Mouse (Mus musculus) intestine, postnatal 0 days (tissue): ENCODE measurements around the gene Pds5a. TPM values are rescaled to one million over a fixed set of nuclear protein-coding genes. Genes with fewer than 3 reads are reported as not detected.

Experiments used
- ATAC-seq: fragments of 200-750 bp; cut with Nextera tagmentation; 2 replicates; pipeline ENCODE4 v1.8.0; 2017; ENCODE audit warnings: mild to moderate bottlenecking, moderate TSS enrichment, moderate library complexity
- H3K27ac ChIP-seq: fragments of 300-500 bp; sonication (generic); 2 replicates; pipeline ENCODE4 v1.5.1; 2014; ENCODE audit warnings: mild to moderate bottlenecking, low read depth, low read length, moderate library complexity
- H3K27me3 ChIP-seq: fragments of 300-500 bp; sonication (generic); replicated peaks from 2 replicates; pipeline ENCODE4 v1.6.1; 2014; ENCODE audit warnings: low read length, mixed read lengths; ENCODE audit not compliant: control insufficient read depth, insufficient read depth
- H3K36me3 ChIP-seq: fragments of 300-500 bp; sonication (generic); 2 replicates; pipeline ENCODE4 v1.6.1; 2014; ENCODE audit warnings: mild to moderate bottlenecking, moderate library complexity; ENCODE audit not compliant: control insufficient read depth, insufficient read depth
- H3K4me1 ChIP-seq: fragments of 300-500 bp; sonication (generic); replicated peaks from 2 replicates; pipeline ENCODE4 v1.6.1; 2014; ENCODE audit warnings: antibody characterized with exemption, low read length, mixed read lengths; ENCODE audit not compliant: control insufficient read depth, insufficient read depth
- H3K4me2 ChIP-seq: fragments of 300-500 bp; sonication (generic); replicated peaks from 2 replicates; pipeline ENCODE4 v1.6.1; 2014; ENCODE audit warnings: low read depth, mild to moderate bottlenecking, moderate library complexity
- H3K4me3 ChIP-seq: fragments of 300-500 bp; sonication (generic); 2 replicates; pipeline ENCODE4 v1.5.1; 2014; ENCODE audit warnings: low read depth, low read length
- H3K9ac ChIP-seq: fragments of 300-500 bp; sonication (generic); 2 replicates; pipeline ENCODE4 v1.6.1; 2014; ENCODE audit warnings: mild to moderate bottlenecking, low read depth, low read length
- H3K9me3 ChIP-seq: fragments of 300-500 bp; sonication (generic); 2 replicates; pipeline ENCODE4 v1.6.1; 2016; ENCODE audit warnings: mixed run types; ENCODE audit not compliant: control insufficient read depth
- CTCF ChIP-seq: sonication (generic); IDR thresholded peaks from 2 replicates; pipeline ENCODE4 v1.5.1; 2016; ENCODE audit warnings: low read depth, mild to moderate bottlenecking, control low read depth, antibody characterized with exemption, moderate library complexity
- WGBS: fragments of 180-500 bp; shearing (Covaris S2); extraction: QIAGEN DNeasy Blood & Tissue Kit; methylation state at CpG from one replicate; pipeline ENCODE4 v1.1.7; 2014; 5-methylcytosine and 5-hydroxymethylcytosine counted together
- polyA plus RNA-seq: library from polyadenylated mRNA; unstranded; fragments of >200 nt; fragmentation: Nextera tagmentation; extraction: Ambion mirVana; gene quantifications from 2 replicates; pipeline ENCODE4 v1.2.1, GENCODE M21; 2015

Pds5a gene
- polyA plus RNA-seq, 1 experiment from 2014 or later: 21.1 TPM

GRCm38 (mm10) chr5:65565486-65565885 lies 132.6 kb downstream of the Pds5a start:
- peaks cover 7% of the 10 kb centered on the region; the same call in 1 of the 2 replicates for H3K36me3 ChIP-seq
- H3K9me3 ChIP-seq: no peaks in the 10 kb centered on the region
- no peak overlapping the region for H3K27ac ChIP-seq
- no peak for ATAC-seq
- no peaks in the 10 kb centered on the region for H3K27me3 ChIP-seq
- no peak for TF ChIP-seq CTCF
- no peaks in the 10 kb centered on the region for H3K4me1 ChIP-seq
- H3K4me3 ChIP-seq: no peak overlapping the region
- 73% methylated on average over 2 of the region's 2 CpGs for WGBS
- H3K4me2 ChIP-seq: no peak overlapping the region
- H3K9ac ChIP-seq: no peak overlapping the region

- Histone ChIP-seq H3K27me3 (no peaks in the 10 kb centered on the region), H3K9ac (no peak overlapping the region), H3K4me1 (no peaks in the 10 kb centered on the region), H3K4me2 (no peak overlapping the region), H3K36me3 (no peaks in the 10 kb centered on the region), H3K9me3 (no peaks in the 10 kb centered on the region), H3K4me3 (no peak overlapping the region), H3K27ac (no peak overlapping the region)
- TF ChIP-seq CTCF: no peak
- no peak for ATAC-seq
- 55% methylated on average over 17 of the region's 20 CpGs for WGBS
Observed at GRCm38 (mm10) chr5:65561125-65561893, 136.8 kb downstream of the Pds5a start.

GRCm38 (mm10) chr5:65557109-65557508 lies 141.0 kb downstream of the Pds5a start:
- no peaks in the 10 kb centered on the region for H3K36me3 ChIP-seq
- no peaks in the 10 kb centered on the region for H3K9me3 ChIP-seq
- H3K27me3 ChIP-seq: no peaks in the 10 kb centered on the region
- no peak for TF ChIP-seq CTCF
- no peak overlapping the region for H3K4me3 ChIP-seq
- ATAC-seq: no peak
- H3K4me2 ChIP-seq: no peak overlapping the region
- no peaks in the 10 kb centered on the region for H3K4me1 ChIP-seq
- no peak overlapping the region for H3K9ac ChIP-seq
- H3K27ac ChIP-seq: no peak overlapping the region; the same call in 1 of the 2 replicates

Other genes with a start within 250 kb of the Pds5a start
- gene Gm43552, start 205.4 kb downstream of the Pds5a start, polyA plus RNA-seq: not detected in 2 replicates
- 250 and 257 TPM in 2 replicates for gene Smim14, start 161.1 kb downstream of the Pds5a start, polyA plus RNA-seq
- 102 and 111 TPM in 2 replicates for gene Ube2k, start 161.0 kb downstream of the Pds5a start, polyA plus RNA-seq
- gene N4bp2, start 65.2 kb upstream of the Pds5a start, polyA plus RNA-seq: 12.1 and 13.3 TPM in 2 replicates
- 0.58 and 0.82 TPM in 2 replicates for gene Rhoh, start 162.9 kb upstream of the Pds5a start, polyA plus RNA-seq
- gene Chrna9, start 236.6 kb upstream of the Pds5a start, polyA plus RNA-seq: not detected in 2 replicates